12 mouse cellular contexts compared by ENCODE assay signal in the genomic region with DNA sequence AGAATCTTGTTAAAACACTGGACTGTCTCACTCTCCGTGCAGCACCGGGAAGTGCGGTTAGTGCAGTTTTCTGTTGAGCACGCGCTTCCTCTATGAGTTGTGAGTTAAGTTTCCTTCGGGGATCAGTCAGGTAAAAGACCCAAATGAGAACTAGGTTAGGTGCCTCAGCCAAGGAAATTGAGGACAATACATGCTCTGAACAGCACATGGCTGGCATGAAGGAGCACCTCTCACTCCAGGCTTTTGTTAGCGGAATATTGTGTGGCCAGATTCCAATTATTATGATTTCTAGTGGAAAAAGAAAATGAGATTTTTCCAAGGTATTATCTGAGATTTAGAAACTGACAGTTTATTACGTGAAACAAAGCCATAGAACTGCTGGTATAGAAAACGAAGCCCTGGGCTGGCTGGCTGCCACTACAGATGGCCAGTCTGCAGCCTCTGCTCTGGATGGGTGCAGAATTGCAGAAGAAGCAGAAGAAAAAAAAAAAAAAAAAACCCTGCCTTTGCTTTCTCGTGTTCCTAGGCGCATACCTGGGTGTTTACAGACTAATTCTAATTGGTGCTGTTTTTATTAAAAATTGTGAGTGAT.
DNase-seq lines count a peak whose midpoint lies in the region; ATAC-seq and TF ChIP-seq lines count a peak whose summit lies in the region.
"Had no signal": no experiment of that assay in that cellular context is flagged by ENCODE, and none has a peak within 500 bp of the region (broad histone marks: within the 10 kb centered on the region; RNA-seq: fewer than 3 reads in every experiment).

No protein-coding gene starts in this region.

- H3K9ac ChIP-seq in intestine, embryonic 16.5 days (ENCODE audit: low read depth, low read length): no peak overlapping the region
- no peak overlapping the region for H3K9ac ChIP-seq in intestine, embryonic 15.5 days

- 0 out of 2 replicates have a peak, but pooled peaks cover 3% of the 10 kb centered on the region for H3K4me1 ChIP-seq in intestine, embryonic 16.5 days (ENCODE audit: control insufficient read depth, insufficient read depth, low read length)
- 0 out of 2 replicates have a peak, but pooled peaks cover 7% of the 10 kb centered on the region for H3K4me1 ChIP-seq in intestine, embryonic 15.5 days (replicated peaks)
- peaks cover 28% of the 10 kb centered on the region for H3K4me1 ChIP-seq in limb, embryonic 10.5 days

- 53% methylated on average over 11 of the region's 11 CpGs for WGBS in intestine, embryonic 16.5 days
- 56% methylated on average over 11 of the region's 11 CpGs for WGBS in intestine, embryonic 15.5 days
- 75% methylated on average over 11 of the region's 11 CpGs for WGBS in limb, embryonic 10.5 days

- DNase-seq in brain, embryonic 14.5 days (ENCODE audit: low read depth): peak; percentile 73
- peak; percentile 53 for DNase-seq in cerebellum, adult 9-11 months
- no peak for DNase-seq in limb, embryonic 10.5 days (ENCODE audit: low spot score)
- DNase-seq in natural killer cell, adult 2 months (ENCODE audit: low spot score in 2 of 2): no peak
- no peak for DNase-seq in heart, adult 18-20 months
- DNase-seq in left cerebral cortex, adult 8-10 months (ENCODE audit: low spot score in 2 of 2): no peak
- DNase-seq: adrenal gland, adult 2 months; gastrocnemius, postnatal 10 days; heart, postnatal 10 days; kidney, adult 18-20 months had no signal

- H3K36me3 ChIP-seq in intestine, embryonic 16.5 days (ENCODE audit: control insufficient read depth, insufficient read depth, low read length): no peaks in the 10 kb centered on the region
- H3K36me3 ChIP-seq in intestine, embryonic 15.5 days: no peaks in the 10 kb centered on the region
- 0 out of 2 replicates have a peak, but pooled peaks cover 11% of the 10 kb centered on the region for H3K36me3 ChIP-seq in limb, embryonic 10.5 days

- H3K4me2 ChIP-seq in intestine, embryonic 16.5 days (ENCODE audit: low read depth, low read length): peak overlapping the region; percentile 3; the same call in 1 of the 2 replicates
- no peak overlapping the region for H3K4me2 ChIP-seq in intestine, embryonic 15.5 days (replicated peaks)

- H3K27me3 ChIP-seq in intestine, embryonic 16.5 days (replicated peaks; ENCODE audit: control insufficient read depth, insufficient read depth, low read length): no peaks in the 10 kb centered on the region
- no peaks in the 10 kb centered on the region for H3K27me3 ChIP-seq in intestine, embryonic 15.5 days (replicated peaks)
- no peaks in the 10 kb centered on the region for H3K27me3 ChIP-seq in limb, embryonic 10.5 days (ENCODE audit: low read depth, poor library complexity, severe bottlenecking)

- H3K27ac ChIP-seq in intestine, embryonic 16.5 days (ENCODE audit: low read length): no peak overlapping the region
- no peak overlapping the region for H3K27ac ChIP-seq in intestine, embryonic 15.5 days
- H3K27ac ChIP-seq in limb, embryonic 10.5 days: peak overlapping the region; percentile 22

- H3K4me3 ChIP-seq in intestine, embryonic 16.5 days (ENCODE audit: low read length): no peak overlapping the region
- no peak overlapping the region for H3K4me3 ChIP-seq in intestine, embryonic 15.5 days (replicated peaks)
- H3K4me3 ChIP-seq in limb, embryonic 10.5 days: no peak overlapping the region

- no peaks in the 10 kb centered on the region for H3K9me3 ChIP-seq in intestine, embryonic 16.5 days (ENCODE audit: control insufficient read depth, low read length)
- no peaks in the 10 kb centered on the region for H3K9me3 ChIP-seq in intestine, embryonic 15.5 days
- no peaks in the 10 kb centered on the region for H3K9me3 ChIP-seq in limb, embryonic 10.5 days (replicated peaks)

- no peak for ATAC-seq in intestine, embryonic 16.5 days
- ATAC-seq in intestine, embryonic 15.5 days: no peak

- TF ChIP-seq POLR2A in brain, embryonic 14.5 days (IDR thresholded peaks at IDR 0.05; ENCODE audit: borderline replicate concordance, extremely low read depth, insufficient read depth, insufficient read length, poor library complexity, severe bottlenecking): no peak

- TF ChIP-seq CTCF in brain, embryonic 14.5 days (IDR thresholded peaks at IDR 0.05; ENCODE audit: borderline replicate concordance, extremely low read depth, insufficient read depth, insufficient read length): no peak

Comparison
In these comparisons a context has a peak if more than half of its experiments do, and no peak if none do; other contexts are left out.
1. DNase-seq: peak in brain, embryonic 14.5 days (single experiment) and cerebellum, adult 9-11 months (single experiment); none in limb, embryonic 10.5 days (single experiment), natural killer cell, adult 2 months (0 of 2), heart, adult 18-20 months (0 of 2) and left cerebral cortex, adult 8-10 months (0 of 2).